Mouse (Mus musculus): ENCODE data around the gene Olfm1.

- TF ChIP-seq CTCF (IDR thresholded peaks at IDR 0.05; ENCODE audit: low read depth) (no peak), EP300 (optimal IDR thresholded peaks at IDR 0.05) (no peak)
Measured at GRCm38 (mm10) chr2:28210273-28210672, 17.5 kb downstream of the Olfm1 start.

Data from stomach, postnatal 0 days (tissue).